Mouse (Mus musculus): ENCODE data around the gene Slc22a21.

- TF ChIP-seq POLR2A (IDR thresholded peaks at IDR 0.05; ENCODE audit: insufficient read depth, low read depth, low read length) = no peak
- peak; percentile 62 for TF ChIP-seq CTCF (IDR thresholded peaks at IDR 0.05; ENCODE audit: insufficient read depth, low read depth, low read length)
These were observed 22.1 kb upstream of the Slc22a21 start for GRCm38 (mm10) chr11:54002147-54002760.

All from olfactory bulb, adult 2 months (tissue).